Mouse (Mus musculus): ENCODE results near the gene Tomm7.
"Not testable (repeated sequence)": the region's sequence is repeated elsewhere in the genome, so short reads cannot be mapped to it uniquely, and the experiment has no call there.

GRCm38 (mm10) chr5:23851160-23851555 is 7.2 kb upstream of the Tomm7 start:
- TF ChIP-seq CTCF (IDR thresholded peaks at IDR 0.05; ENCODE audit: borderline replicate concordance, extremely low read depth, insufficient read depth, insufficient read length); POLR2A (IDR thresholded peaks at IDR 0.05; ENCODE audit: borderline replicate concordance, extremely low read depth, insufficient read depth, insufficient read length, poor library complexity, severe bottlenecking): not testable (repeated sequence)
